Mouse (Mus musculus): ENCODE results near the gene Ankrd39. TPM values are rescaled to one million over a fixed set of nuclear protein-coding genes. Genes with fewer than 3 reads are reported as not detected.

Gene Ankrd39
- polyA plus RNA-seq, 1 experiment from 2014 or later: 22.3 TPM

GRCm38 (mm10) chr1:36523332-36524013, 23.8 kb downstream of the Ankrd39 start:
- H3K36me3 ChIP-seq (ENCODE audit: control insufficient read depth, insufficient read depth, low read length): peaks cover 75% of the 10 kb centered on the region
- H3K4me1 ChIP-seq (ENCODE audit: control insufficient read depth, insufficient read depth, low read length): no peaks in the 10 kb centered on the region
- WGBS: 61% methylated on average over 9 of the region's 9 CpGs
- no peak overlapping the region for H3K4me3 ChIP-seq (replicated peaks; ENCODE audit: low read depth, low read length)
- H3K9me3 ChIP-seq (ENCODE audit: control insufficient read depth, low read length): no peaks in the 10 kb centered on the region
- peak; percentile 79 for DNase-seq
- peak; percentile 40; the same call in 1 of the 2 replicates for ATAC-seq (ENCODE audit: low FRiP score, low TSS enrichment)
- H3K4me2 ChIP-seq (ENCODE audit: low read length): no peak overlapping the region
- no peak overlapping the region for H3K9ac ChIP-seq (replicated peaks; ENCODE audit: low read length)
- peak overlapping the region; percentile 67 for H3K27ac ChIP-seq (replicated peaks; ENCODE audit: low read depth, low read length)
- no peaks in the 10 kb centered on the region for H3K27me3 ChIP-seq (ENCODE audit: control insufficient read depth, insufficient read depth, low read length)

GRCm38 (mm10) chr1:36522210-36522609, 25.0 kb downstream of the Ankrd39 start:
- peaks cover 75% of the 10 kb centered on the region for H3K36me3 ChIP-seq (ENCODE audit: control insufficient read depth, insufficient read depth, low read length)
- H3K9ac ChIP-seq (replicated peaks; ENCODE audit: low read length): no peak overlapping the region
- no peaks in the 10 kb centered on the region for H3K27me3 ChIP-seq (ENCODE audit: control insufficient read depth, insufficient read depth, low read length)
- H3K4me3 ChIP-seq (replicated peaks; ENCODE audit: low read depth, low read length): no peak overlapping the region
- ATAC-seq (ENCODE audit: low FRiP score, low TSS enrichment) (no peak), DNase-seq (no peak)
- H3K27ac ChIP-seq (replicated peaks; ENCODE audit: low read depth, low read length): no peak overlapping the region
- H3K4me2 ChIP-seq (ENCODE audit: low read length): no peak overlapping the region
- no peaks in the 10 kb centered on the region for H3K4me1 ChIP-seq (ENCODE audit: control insufficient read depth, insufficient read depth, low read length)
- 94% methylated on average over 7 of the region's 7 CpGs for WGBS
- no peaks in the 10 kb centered on the region for H3K9me3 ChIP-seq (ENCODE audit: control insufficient read depth, low read length)

- Histone ChIP-seq H3K4me3 (replicated peaks; ENCODE audit: low read depth, low read length) (no peak overlapping the region), H3K4me2 (ENCODE audit: low read length) (no peak overlapping the region), H3K4me1 (ENCODE audit: control insufficient read depth, insufficient read depth, low read length) (peaks cover 8% of the 10 kb centered on the region), H3K9me3 (ENCODE audit: control insufficient read depth, low read length) (no peaks in the 10 kb centered on the region), H3K27ac (replicated peaks; ENCODE audit: low read depth, low read length) (no peak overlapping the region), H3K27me3 (ENCODE audit: control insufficient read depth, insufficient read depth, low read length) (no peaks in the 10 kb centered on the region), H3K9ac (replicated peaks; ENCODE audit: low read length) (no peak overlapping the region), H3K36me3 (ENCODE audit: control insufficient read depth, insufficient read depth, low read length) (peaks cover 59% of the 10 kb centered on the region)
- 89% methylated on average over 11 of the region's 11 CpGs for WGBS
- ATAC-seq (ENCODE audit: low FRiP score, low TSS enrichment): no peak
- no peak for DNase-seq
Observed at GRCm38 (mm10) chr1:36519626-36520025, 27.6 kb downstream of the Ankrd39 start.

- H3K9ac ChIP-seq (replicated peaks; ENCODE audit: low read length): no peak overlapping the region
- no peak overlapping the region for H3K4me3 ChIP-seq (replicated peaks; ENCODE audit: low read depth, low read length)
- ATAC-seq (ENCODE audit: low FRiP score, low TSS enrichment): no peak
- H3K27me3 ChIP-seq (ENCODE audit: control insufficient read depth, insufficient read depth, low read length): no peaks in the 10 kb centered on the region
- H3K27ac ChIP-seq (replicated peaks; ENCODE audit: low read depth, low read length): no peak overlapping the region
- H3K36me3 ChIP-seq (ENCODE audit: control insufficient read depth, insufficient read depth, low read length): peaks cover 46% of the 10 kb centered on the region
- no peaks in the 10 kb centered on the region for H3K9me3 ChIP-seq (ENCODE audit: control insufficient read depth, low read length)
- 84% methylated on average over 3 of the region's 3 CpGs for WGBS
- DNase-seq: no peak
- peaks cover 21% of the 10 kb centered on the region for H3K4me1 ChIP-seq (ENCODE audit: control insufficient read depth, insufficient read depth, low read length)
- no peak overlapping the region for H3K4me2 ChIP-seq (ENCODE audit: low read length)
Observed at GRCm38 (mm10) chr1:36518259-36518658, 29.0 kb downstream of the Ankrd39 start.

- H3K4me2 ChIP-seq (ENCODE audit: low read length): peak overlapping the region; percentile 97
- H3K4me1 ChIP-seq (ENCODE audit: control insufficient read depth, insufficient read depth, low read length): peaks cover 23% of the 10 kb centered on the region
- H3K9ac ChIP-seq (replicated peaks; ENCODE audit: low read length): no peak overlapping the region
- 33% methylated on average over 2 of the region's 2 CpGs for WGBS
- H3K27me3 ChIP-seq (ENCODE audit: control insufficient read depth, insufficient read depth, low read length): no peaks in the 10 kb centered on the region
- no peak for ATAC-seq (ENCODE audit: low FRiP score, low TSS enrichment)
- H3K36me3 ChIP-seq (ENCODE audit: control insufficient read depth, insufficient read depth, low read length): 0 out of 2 replicates have a peak, but pooled peaks cover 2% of the 10 kb centered on the region
- peak; percentile 62 for DNase-seq
- no peaks in the 10 kb centered on the region for H3K9me3 ChIP-seq (ENCODE audit: control insufficient read depth, low read length)
- no peak overlapping the region for H3K27ac ChIP-seq (replicated peaks; ENCODE audit: low read depth, low read length)
- H3K4me3 ChIP-seq (replicated peaks; ENCODE audit: low read depth, low read length): peak overlapping the region; percentile 83
Observed at GRCm38 (mm10) chr1:36513718-36514117, 33.5 kb downstream of the Ankrd39 start.

GRCm38 (mm10) chr1:36513310-36513709, 33.9 kb downstream of the Ankrd39 start:
- Histone ChIP-seq H3K4me2 (ENCODE audit: low read length) (peak overlapping the region; percentile 97), H3K27ac (replicated peaks; ENCODE audit: low read depth, low read length) (no peak overlapping the region), H3K9ac (replicated peaks; ENCODE audit: low read length) (peak overlapping the region; percentile 85), H3K36me3 (ENCODE audit: control insufficient read depth, insufficient read depth, low read length) (no peaks in the 10 kb centered on the region), H3K4me3 (replicated peaks; ENCODE audit: low read depth, low read length) (peak overlapping the region; percentile 83), H3K4me1 (ENCODE audit: control insufficient read depth, insufficient read depth, low read length) (peaks cover 23% of the 10 kb centered on the region), H3K27me3 (ENCODE audit: control insufficient read depth, insufficient read depth, low read length) (no peaks in the 10 kb centered on the region), H3K9me3 (ENCODE audit: control insufficient read depth, low read length) (no peaks in the 10 kb centered on the region)
- DNase-seq (peak; percentile 55), ATAC-seq (ENCODE audit: low FRiP score, low TSS enrichment) (no peak)
- 0% methylated on average over 1 of the region's 1 CpGs for WGBS

- peaks cover 23% of the 10 kb centered on the region for H3K4me1 ChIP-seq (ENCODE audit: control insufficient read depth, insufficient read depth, low read length)
- peak overlapping the region; percentile 97 for H3K4me2 ChIP-seq (ENCODE audit: low read length)
- no peaks in the 10 kb centered on the region for H3K36me3 ChIP-seq (ENCODE audit: control insufficient read depth, insufficient read depth, low read length)
- ATAC-seq (ENCODE audit: low FRiP score, low TSS enrichment): no peak
- peak overlapping the region; percentile 96 for H3K27ac ChIP-seq (replicated peaks; ENCODE audit: low read depth, low read length)
- peak overlapping the region; percentile 83 for H3K4me3 ChIP-seq (replicated peaks; ENCODE audit: low read depth, low read length)
- H3K9me3 ChIP-seq (ENCODE audit: control insufficient read depth, low read length): no peaks in the 10 kb centered on the region
- peak overlapping the region; percentile 85 for H3K9ac ChIP-seq (replicated peaks; ENCODE audit: low read length)
- 1% methylated on average over 16 of the region's 16 CpGs for WGBS
- no peaks in the 10 kb centered on the region for H3K27me3 ChIP-seq (ENCODE audit: control insufficient read depth, insufficient read depth, low read length)
- DNase-seq: no peak
Observed at GRCm38 (mm10) chr1:36512966-36513280, 34.3 kb downstream of the Ankrd39 start.

- under 1% methylated on average over 124 of the region's 126 CpGs for WGBS
- Histone ChIP-seq H3K27ac (replicated peaks; ENCODE audit: low read depth, low read length) (peak overlapping the region; percentile 96), H3K27me3 (ENCODE audit: control insufficient read depth, insufficient read depth, low read length) (no peaks in the 10 kb centered on the region), H3K9ac (replicated peaks; ENCODE audit: low read length) (peak overlapping the region; percentile 85), H3K9me3 (ENCODE audit: control insufficient read depth, low read length) (no peaks in the 10 kb centered on the region), H3K4me1 (ENCODE audit: control insufficient read depth, insufficient read depth, low read length) (peaks cover 23% of the 10 kb centered on the region), H3K36me3 (ENCODE audit: control insufficient read depth, insufficient read depth, low read length) (0 out of 2 replicates have a peak, but pooled peaks cover 2% of the 10 kb centered on the region), H3K4me2 (ENCODE audit: low read length) (peak overlapping the region; percentile 97), H3K4me3 (replicated peaks; ENCODE audit: low read depth, low read length) (peak overlapping the region; percentile 83)
- ATAC-seq (ENCODE audit: low FRiP score, low TSS enrichment) (peak; percentile 74), DNase-seq (peak; percentile 80)
Observed at GRCm38 (mm10) chr1:36512089-36512965, 34.9 kb downstream of the Ankrd39 start.
